In genomic region chr15:80096946-80097881, GRCm38 (mm10) we compare ENCODE assay signal across 7 mouse cellular contexts. TPM values are rescaled to one million over a fixed set of nuclear protein-coding genes. Genes with fewer than 3 reads are reported as not detected.
DNase-seq lines count a peak whose midpoint lies in the region; ATAC-seq and TF ChIP-seq lines count a peak whose summit lies in the region.

No protein-coding gene starts in this region.

- peak overlapping the region; percentile 64 for H3K9ac ChIP-seq in liver, embryonic 14.5 days (replicated peaks)
- 0 out of 2 replicates have a peak overlapping the region, but pooled peaks have one; percentile 20 for H3K9ac ChIP-seq in neural tube, embryonic 15.5 days (replicated peaks)

- peak overlapping the region; percentile 15 to 52 for H3K4me3 ChIP-seq in liver, embryonic 14.5 days (ENCODE audit: insufficient read depth in 1 of 2, low read depth in 2 of 2, low read length in 2 of 2)
- no peak overlapping the region for H3K4me3 ChIP-seq in neural tube, embryonic 15.5 days (replicated peaks)

- TF ChIP-seq EP300 in liver, embryonic 14.5 days (IDR thresholded peaks at IDR 0.05; ENCODE audit: low read depth): peak; percentile 85

- intact Hi-C loops in heart, postnatal 14 days (cut with DNase I): no loop called here

- H3K27me3 ChIP-seq in liver, embryonic 14.5 days (ENCODE audit: control insufficient read depth, insufficient read depth, low read length): no peaks in the 10 kb centered on the region; the same call in 1 of the 2 replicates
- no peaks in the 10 kb centered on the region for H3K27me3 ChIP-seq in neural tube, embryonic 15.5 days (replicated peaks)

- ATAC-seq in common myeloid progenitor, adult 5-6 weeks (replicated peaks; ENCODE audit: low read depth, poor library complexity, severe bottlenecking): peak; percentile 50
- peak; percentile 80 for ATAC-seq in liver, embryonic 14.5 days (ENCODE audit: insufficient read depth)
- peak; percentile 62; the same call in 1 of the 2 replicates for ATAC-seq in neural tube, embryonic 15.5 days (ENCODE audit: low FRiP score)

- WGBS in liver, embryonic 14.5 days (ENCODE audit: insufficient replicate concordance): 8% methylated on average over 16 of the region's 20 CpGs
- 21% methylated on average over 18 of the region's 20 CpGs for WGBS in neural tube, embryonic 15.5 days

- no peaks in the 10 kb centered on the region for H3K9me3 ChIP-seq in liver, embryonic 14.5 days (ENCODE audit: control insufficient read depth, low read length)
- H3K9me3 ChIP-seq in neural tube, embryonic 15.5 days (replicated peaks): no peaks in the 10 kb centered on the region

- H3K4me2 ChIP-seq in liver, embryonic 14.5 days (ENCODE audit: low read depth): peak overlapping the region; percentile 69
- H3K4me2 ChIP-seq in neural tube, embryonic 15.5 days: peak overlapping the region; percentile 25

- H3K36me3 ChIP-seq in liver, embryonic 14.5 days (replicated peaks; ENCODE audit: control insufficient read depth, insufficient read depth, low read depth): no peaks in the 10 kb centered on the region
- H3K36me3 ChIP-seq in neural tube, embryonic 15.5 days: no peaks in the 10 kb centered on the region

- H3K4me1 ChIP-seq in liver, embryonic 14.5 days (replicated peaks; ENCODE audit: control insufficient read depth in 2 of 2, insufficient read depth in 2 of 2, low read length in 1 of 2): peaks cover 35 to 44% of the 10 kb centered on the region in 2 experiments
- H3K4me1 ChIP-seq in neural tube, embryonic 15.5 days: peaks cover 55% of the 10 kb centered on the region

- no peak for TF ChIP-seq CTCF in liver, embryonic 14.5 days (IDR thresholded peaks at IDR 0.05; ENCODE audit: low read depth)

- peak overlapping the region; percentile 91 for H3K27ac ChIP-seq in liver, embryonic 14.5 days
- 0 out of 2 replicates have a peak overlapping the region, but pooled peaks have one; percentile 33 for H3K27ac ChIP-seq in neural tube, embryonic 15.5 days (replicated peaks)

- DNase-seq in testis, postnatal 10 days (ENCODE audit: low spot score): peak; percentile 75
- no peak for DNase-seq in testis, postnatal 14 days (ENCODE audit: low spot score)
- peak; percentile 63 to 69 for DNase-seq in heart, postnatal 14 days
- DNase-seq in liver, embryonic 14.5 days (ENCODE audit: low read depth in 3 of 3, low spot score in 3 of 3): peak; percentile 73 to 79 (median 76)
- no peak for DNase-seq in left cerebral cortex, adult 9 months (ENCODE audit: low spot score in 2 of 2)

RNA-seq across cellular contexts. Expression of gene Rpl3, which starts 5.5 kb away (rescaled TPM):
- total RNA-seq in common myeloid progenitor, adult 5-6 weeks (2017): 2,920 and 3,083 TPM in 2 replicates
- total RNA-seq in heart, postnatal 14 days (2021): 100 to 1,000 TPM; 278 to 293 TPM
- polyA plus RNA-seq in liver, embryonic 14.5 days (2012; rRNA removed): 530 and 765 TPM in 2 replicates
- 774 and 804 TPM in 2 replicates for polyA plus RNA-seq in liver, embryonic 14.5 days (2014; fragmentation: Nextera tagmentation; extraction: Ambion mirVana)
- polyA plus RNA-seq in neural tube, embryonic 15.5 days (2015; fragmentation: Nextera tagmentation; extraction: Ambion mirVana): 526 and 732 TPM in 2 replicates

RNA-seq across cellular contexts. Expression of gene Syngr1, which starts 6.1 kb away (rescaled TPM):
- total RNA-seq in common myeloid progenitor, adult 5-6 weeks (2017): 4.8 and 6.1 TPM in 2 replicates
- total RNA-seq in heart, postnatal 14 days (2021): 10 to 100 TPM; 77.8 to 79.6 TPM
- polyA plus RNA-seq in liver, embryonic 14.5 days (2012; rRNA removed): 10.4 and 12.0 TPM in 2 replicates
- polyA plus RNA-seq in liver, embryonic 14.5 days (2014; fragmentation: Nextera tagmentation; extraction: Ambion mirVana): 14.4 and 17.3 TPM in 2 replicates
- polyA plus RNA-seq in neural tube, embryonic 15.5 days (2015; fragmentation: Nextera tagmentation; extraction: Ambion mirVana): 59.3 and 64.6 TPM in 2 replicates

RNA-seq across cellular contexts. Expression of gene Tab1, which starts 35.7 kb away (rescaled TPM):
- 10.6 and 19.9 TPM in 2 replicates for total RNA-seq in common myeloid progenitor, adult 5-6 weeks (2017)
- 10 to 100 TPM; 27.8 to 32.4 TPM for total RNA-seq in heart, postnatal 14 days (2021)
- 11.2 and 11.9 TPM in 2 replicates for polyA plus RNA-seq in liver, embryonic 14.5 days (2012; rRNA removed)
- polyA plus RNA-seq in liver, embryonic 14.5 days (2014; fragmentation: Nextera tagmentation; extraction: Ambion mirVana): 9.4 and 10.8 TPM in 2 replicates
- 35.9 and 37.4 TPM in 2 replicates for polyA plus RNA-seq in neural tube, embryonic 15.5 days (2015; fragmentation: Nextera tagmentation; extraction: Ambion mirVana)

Comparison
In these comparisons a context has a peak if more than half of its experiments do, and no peak if none do; other contexts are left out.
1. DNase-seq: peak in testis, postnatal 10 days (single experiment), heart, postnatal 14 days (2 of 2) and liver, embryonic 14.5 days (3 of 3); none in testis, postnatal 14 days (single experiment) and left cerebral cortex, adult 9 months (0 of 2).
2. RNA of gene Syngr1, which starts 6.1 kb away (total RNA-seq): 77.8 to 79.6 TPM in heart, postnatal 14 days; 4.8 to 6.1 TPM in common myeloid progenitor, adult 5-6 weeks; every median in the first group is over 10 times any median in the second.
3. Peak in every context shown above with its lines, with median percentiles within 50 percentile points of each other: ATAC-seq.